Mouse (Mus musculus): ENCODE data around the gene Sirt7.

The Sirt7 gene

GRCm38 (mm10) chr11:120634810-120635209 lies 9.8 kb upstream of the Sirt7 start:
- DNase-seq (ENCODE audit: low read depth): no peak

GRCm38 (mm10) chr11:120633520-120634343 lies 8.7 kb upstream of the Sirt7 start, which contains the start of gene Mafg:
Gene Mafg (minus strand): TSS chr11:120633600.
- DNase-seq (ENCODE audit: low read depth): peak; percentile 97

DNA sequence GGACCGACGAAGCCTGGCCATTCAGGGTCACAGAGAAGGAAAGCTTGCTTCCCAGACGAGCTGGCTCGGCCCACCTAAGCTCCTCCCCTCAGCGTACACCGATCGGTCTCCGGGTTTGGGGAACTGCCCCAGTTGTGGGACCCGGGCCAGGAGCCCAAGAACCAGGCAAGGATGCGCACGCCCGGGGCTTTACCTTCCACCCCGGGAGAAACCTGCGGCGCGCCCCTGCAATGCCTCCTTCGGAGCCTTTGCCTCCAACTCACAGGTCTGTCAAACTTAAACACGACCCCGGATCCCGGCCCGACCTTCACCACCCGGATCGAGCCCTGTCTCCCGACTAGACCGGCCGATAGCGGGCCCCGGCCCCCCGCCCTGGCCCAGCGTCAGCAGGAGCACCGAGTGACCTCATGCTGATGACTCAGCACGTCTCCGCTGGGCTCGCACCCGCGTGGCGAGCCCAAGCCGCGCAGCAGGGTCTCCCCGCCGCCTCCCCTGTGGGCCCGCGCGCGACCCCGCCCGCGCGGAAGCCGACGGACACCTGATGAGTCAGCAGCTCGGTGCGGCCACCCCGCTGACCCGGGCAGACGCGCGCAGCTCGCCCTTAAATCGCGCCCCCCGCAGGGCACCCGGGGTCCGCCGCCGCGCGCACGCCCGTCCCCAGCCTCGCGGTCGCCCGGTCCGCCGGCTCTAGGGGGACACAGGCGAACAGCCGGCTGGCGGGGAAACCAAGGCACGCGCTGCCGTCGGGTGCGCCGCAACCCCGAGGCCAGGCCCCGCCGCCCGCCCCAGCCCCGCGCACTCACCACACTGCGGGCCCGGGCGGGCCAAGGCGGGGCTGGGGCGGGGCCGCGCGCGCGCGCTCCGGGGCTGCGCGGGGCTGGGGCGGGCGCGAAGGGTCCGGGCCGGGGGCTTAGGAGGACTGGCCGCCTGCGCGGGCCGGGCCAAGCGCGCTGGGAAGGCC lies 7.8 kb upstream of the Sirt7 start:
- DNase-seq (ENCODE audit: low read depth): peak; percentile 86

DNA sequence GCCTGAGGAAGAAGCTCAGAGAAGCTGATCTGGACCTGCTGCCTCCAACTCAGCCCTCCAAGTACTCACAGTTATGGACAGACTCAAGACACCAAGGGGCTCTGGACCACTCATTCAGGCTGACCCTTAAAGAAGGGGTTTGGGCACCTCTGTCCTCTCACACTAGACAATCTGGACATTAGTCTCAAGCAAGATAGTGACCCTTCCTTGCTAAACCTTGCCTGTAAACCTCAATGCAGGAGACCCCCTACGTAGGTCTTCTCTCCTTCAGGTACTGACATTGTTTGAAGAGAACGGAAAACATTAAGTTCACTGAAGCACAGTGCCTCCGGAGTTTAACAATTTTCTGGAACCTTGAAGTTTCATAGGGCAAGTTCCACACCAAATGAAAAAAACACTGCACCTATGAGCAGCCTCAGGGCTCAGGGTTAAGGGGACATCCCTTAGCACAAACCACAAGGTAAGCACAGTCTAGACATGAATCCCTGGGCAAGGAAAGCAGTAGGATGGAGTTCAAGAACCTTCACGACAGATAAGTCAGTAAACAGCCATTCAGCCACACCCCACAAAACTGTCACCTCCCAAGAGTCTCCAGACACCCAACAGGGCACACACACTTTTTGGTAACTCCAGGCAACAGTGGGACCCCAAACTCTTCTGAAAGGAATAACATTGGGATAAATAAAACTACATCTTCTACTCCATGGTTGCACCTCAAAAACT lies 6.8 kb upstream of the Sirt7 start:
- DNase-seq (ENCODE audit: low read depth): no peak

DNA sequence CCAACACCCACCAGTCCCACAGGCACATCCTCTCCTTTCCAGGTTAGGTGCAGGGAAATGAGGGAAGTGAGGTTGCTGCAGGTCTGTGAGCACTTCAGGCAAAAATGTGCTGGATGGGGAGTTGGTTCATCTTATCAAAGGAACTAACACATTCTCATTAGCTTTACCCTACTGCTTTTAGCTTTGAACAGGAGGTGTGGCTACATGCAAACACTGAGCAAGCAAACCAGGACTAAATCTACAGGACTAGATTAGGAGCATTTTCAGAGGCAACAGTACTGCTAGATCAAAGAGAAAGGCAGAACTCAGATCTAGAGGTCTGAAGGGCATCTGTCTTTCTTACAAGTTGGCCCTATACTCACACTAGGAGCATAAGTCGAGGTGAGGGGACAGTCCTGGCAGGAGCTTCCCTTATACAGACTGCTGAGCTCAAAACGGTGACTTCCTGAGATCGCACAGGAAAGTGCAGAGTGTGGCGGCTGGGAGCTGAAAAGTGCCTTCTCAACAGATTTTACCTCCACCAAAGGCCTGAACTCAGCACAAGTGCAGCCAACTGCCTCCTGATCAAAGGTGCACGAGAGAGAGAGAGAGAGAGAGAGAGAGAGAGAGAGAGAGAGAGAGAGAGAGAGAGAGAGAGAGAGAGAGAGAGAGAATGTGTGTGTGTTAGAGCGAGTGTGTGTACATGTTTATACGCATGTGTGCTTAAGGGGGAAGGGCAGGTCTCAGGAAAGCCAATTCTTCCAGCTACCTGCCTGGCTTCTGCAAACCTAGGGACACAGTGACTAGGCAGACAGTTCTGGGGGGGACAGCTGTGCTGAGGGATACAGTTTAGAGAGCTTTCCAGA lies 6.1 kb upstream of the Sirt7 start:
- peak; percentile 73 for DNase-seq (ENCODE audit: low read depth)

- peak; percentile 97 for DNase-seq (ENCODE audit: low read depth)
These were observed 5.4 kb upstream of the Sirt7 start for GRCm38 (mm10) chr11:120630401-120630871.

- DNase-seq (ENCODE audit: low read depth): peak; percentile 80
These were observed 4.9 kb upstream of the Sirt7 start for GRCm38 (mm10) chr11:120629911-120630310.

GRCm38 (mm10) chr11:120629341-120629730 lies 4.3 kb upstream of the Sirt7 start:
- DNase-seq (ENCODE audit: low read depth): peak; percentile 83

DNA sequence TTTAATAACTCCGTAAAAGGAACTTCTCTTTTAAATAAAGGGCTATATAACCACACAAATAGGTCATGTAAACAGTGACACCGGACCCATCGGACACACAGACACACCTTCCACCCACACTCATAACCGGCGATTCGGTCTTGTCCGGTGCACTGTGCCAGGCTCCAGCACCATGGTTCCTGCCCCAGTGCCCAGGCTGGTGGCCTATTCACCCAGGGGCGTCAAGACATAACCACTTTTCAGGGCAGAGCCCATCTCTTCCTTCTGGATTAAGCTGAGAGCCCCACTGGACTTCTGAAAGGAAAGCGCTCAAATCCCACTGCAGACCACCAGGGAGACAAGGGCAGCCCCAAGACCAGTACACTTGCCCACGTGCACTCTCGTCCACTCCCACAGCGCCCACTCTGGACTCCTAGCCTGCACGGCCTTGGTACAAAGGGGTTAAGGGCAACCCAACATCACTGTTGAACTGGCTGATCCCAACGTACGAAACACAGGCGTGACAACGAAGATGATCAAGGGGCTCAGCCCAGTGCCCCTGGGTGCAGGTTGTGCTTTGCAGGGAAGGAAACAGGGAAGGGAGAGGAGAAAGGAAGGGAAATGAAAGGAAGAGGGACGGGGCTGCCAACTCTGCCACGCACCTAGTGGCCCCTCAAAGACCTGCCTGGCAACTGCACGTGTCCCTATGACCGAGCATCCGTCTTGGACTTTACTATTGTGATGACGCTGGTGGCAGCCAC lies 3.7 kb upstream of the Sirt7 start:
- no peak for DNase-seq (ENCODE audit: low read depth)

- DNase-seq (ENCODE audit: low read depth): peak; percentile 94
These were observed 2.6 kb upstream of the Sirt7 start for GRCm38 (mm10) chr11:120627468-120628300.

GRCm38 (mm10) chr11:120626785-120627467 lies 1.9 kb upstream of the Sirt7 start:
- no peak for DNase-seq (ENCODE audit: low read depth)

GRCm38 (mm10) chr11:120624680-120625111 lies 344 bp downstream of the Sirt7 start:
- peak; percentile 79 for DNase-seq (ENCODE audit: low read depth)

DNA sequence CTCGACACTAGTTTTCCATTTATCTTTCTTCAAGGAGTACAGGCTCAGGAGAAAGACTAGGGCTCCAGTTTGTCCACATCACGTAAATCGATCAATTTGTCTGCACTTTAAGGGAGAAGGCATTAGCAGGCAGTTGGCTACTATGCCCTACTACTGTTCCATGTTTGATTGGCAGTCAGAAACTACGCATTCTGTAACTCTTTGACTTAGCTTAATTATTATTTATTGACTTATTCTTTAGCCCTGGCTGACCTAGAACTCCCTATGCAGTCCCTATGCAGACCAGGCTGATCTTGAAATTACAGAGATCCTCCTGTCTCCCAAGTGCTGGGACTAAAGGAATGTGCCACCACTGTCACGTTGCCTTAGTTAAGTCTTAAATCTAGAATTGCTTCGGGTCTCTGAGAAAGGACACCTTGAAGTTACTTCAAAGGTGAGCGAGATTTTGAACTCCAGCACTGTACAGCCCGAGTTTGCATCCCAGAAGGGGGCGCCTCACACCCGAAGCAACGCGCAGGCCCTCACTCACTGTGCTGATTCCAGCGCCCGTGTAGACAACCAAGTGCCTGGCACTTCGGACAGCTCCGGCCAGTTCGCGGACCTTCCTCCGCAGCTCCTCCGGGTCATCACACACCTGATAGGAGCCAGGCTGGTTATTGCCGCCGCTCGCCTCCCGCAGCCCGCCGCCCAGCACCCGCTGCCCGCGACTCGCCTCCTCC lies 920 bp downstream of the Sirt7 start:
- peak; percentile 82 for DNase-seq (ENCODE audit: low read depth)

DNA sequence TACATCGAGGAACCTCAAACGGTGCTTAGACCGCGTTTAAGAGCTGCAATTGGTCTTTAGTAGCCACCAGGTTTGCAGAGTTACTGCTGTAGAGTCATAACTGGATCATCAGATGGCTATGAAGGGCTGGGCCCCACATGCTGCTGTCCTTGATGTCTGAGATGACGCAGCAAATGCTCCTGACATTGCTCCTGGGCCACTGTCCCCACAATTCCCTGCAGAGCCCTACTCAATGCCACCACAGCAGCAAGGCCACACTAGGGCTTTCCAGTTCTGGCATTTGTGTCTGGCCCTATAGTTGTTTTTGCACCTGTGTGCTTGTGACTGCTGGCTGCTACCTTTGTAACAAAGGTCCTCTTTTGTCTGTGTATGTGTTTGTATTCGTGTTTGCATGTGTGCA lies 2.2 kb downstream of the Sirt7 start:
- no peak for DNase-seq (ENCODE audit: low read depth)

DNA sequence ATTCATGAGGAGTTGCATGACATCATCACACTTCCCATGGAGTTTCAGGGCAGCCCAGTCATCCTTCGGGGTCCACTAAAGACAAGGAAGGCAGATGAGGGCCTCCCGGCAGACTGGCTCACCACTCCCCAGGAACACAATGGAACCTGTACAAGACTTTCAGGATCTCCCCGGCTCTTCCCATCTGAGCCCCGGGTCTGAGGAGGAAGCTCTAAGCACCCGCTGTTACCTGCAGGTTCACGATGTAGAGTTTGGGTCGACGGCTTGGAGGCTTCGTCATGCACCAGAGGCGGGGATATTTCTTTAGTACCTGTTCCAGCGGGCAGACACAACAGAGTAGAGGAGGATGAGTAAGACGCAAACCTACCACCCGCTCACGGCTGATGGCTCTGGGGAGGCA lies 4.8 kb downstream of the Sirt7 start:
- DNase-seq (ENCODE audit: low read depth): no peak

- DNase-seq (ENCODE audit: low read depth): no peak
These were observed 6.2 kb downstream of the Sirt7 start for GRCm38 (mm10) chr11:120618619-120619535.

- peak; percentile 93 for DNase-seq (ENCODE audit: low read depth)
These were observed 7.4 kb downstream of the Sirt7 start, which contains the start of gene Pcyt2 for GRCm38 (mm10) chr11:120617519-120618112. Gene Pcyt2 (minus strand): TSS chr11:120617936.

Data from 416B (cell line).